Mouse (Mus musculus) liver, postnatal 0 days (tissue): ENCODE measurements around the gene Pnliprp1. TPM values are rescaled to one million over a fixed set of nuclear protein-coding genes. Genes with fewer than 3 reads are reported as not detected.

Experiments used
- ATAC-seq: fragments of 200-750 bp; cut with Nextera tagmentation; 2 replicates; pipeline ENCODE4 v1.8.0; 2017; ENCODE audit warnings: mild to moderate bottlenecking, moderate library complexity
- DNase-seq: peaks from one replicate; pipeline ENCODE4 v3.0.0-alpha.2; 2016
- H3K27ac ChIP-seq: fragments of 300-500 bp; sonication (generic); 2 replicates; pipeline ENCODE4 v1.5.1; 2014; ENCODE audit warnings: antibody characterized with exemption, moderate library complexity, mild to moderate bottlenecking, low read depth
- H3K27me3 ChIP-seq: fragments of 300-500 bp; sonication (generic); 2 replicates; pipeline ENCODE4 v1.6.1; 2014; ENCODE audit warnings: low read length, control low read depth, mixed read lengths; ENCODE audit not compliant: insufficient read depth
- H3K36me3 ChIP-seq: fragments of 300-500 bp; sonication (generic); replicated peaks from 2 replicates; pipeline ENCODE4 v1.6.1; 2014; ENCODE audit warnings: mild to moderate bottlenecking, control low read depth, low read length, moderate library complexity, mixed read lengths; ENCODE audit not compliant: insufficient read depth
- H3K4me1 ChIP-seq: fragments of 300-500 bp; sonication (generic); 2 replicates; pipeline ENCODE4 v1.6.1; 2014; ENCODE audit warnings: antibody characterized with exemption, mild to moderate bottlenecking, control low read depth; ENCODE audit not compliant: insufficient read depth
- H3K4me2 ChIP-seq: fragments of 300-500 bp; sonication (generic); 2 replicates; pipeline ENCODE4 v1.6.1; 2014; ENCODE audit warnings: low read depth, mild to moderate bottlenecking, low read length, moderate library complexity, mixed read lengths
- H3K4me3 ChIP-seq: fragments of 300-500 bp; sonication (generic); 2 replicates; pipeline ENCODE4 v1.5.1; 2014; ENCODE audit warnings: low read depth, low read length
- H3K9ac ChIP-seq: fragments of 300-500 bp; sonication (generic); replicated peaks from 2 replicates; pipeline ENCODE4 v1.6.1; 2014; ENCODE audit warnings: mild to moderate bottlenecking, moderate library complexity
- H3K9me3 ChIP-seq: fragments of 300-500 bp; sonication (generic); 2 replicates; pipeline ENCODE4 v1.6.1; 2016; ENCODE audit warnings: mild to moderate bottlenecking, control low read depth, low read length, mixed read lengths
- CTCF ChIP-seq: sonication (generic); IDR thresholded peaks from 2 replicates; pipeline ENCODE4 v1.5.1; 2016; ENCODE audit warnings: antibody characterized with exemption, low read depth
- EP300 ChIP-seq: IDR thresholded peaks from 2 replicates; pipeline ENCODE4 v1.6.1; 2016; ENCODE audit warnings: antibody characterized with exemption, low read depth, mild to moderate bottlenecking
- WGBS: fragments of 180-500 bp; shearing (Covaris S2); extraction: QIAGEN DNeasy Blood & Tissue Kit; methylation state at CpG from one replicate; pipeline ENCODE4 v1.1.7; 2014; ENCODE audit not compliant: insufficient replicate concordance; 5-methylcytosine and 5-hydroxymethylcytosine counted together
- polyA plus RNA-seq: library from polyadenylated mRNA; unstranded; fragments of >200 nt; fragmentation: Nextera tagmentation; extraction: Ambion mirVana; gene quantifications from 2 replicates; pipeline ENCODE4 v1.2.1, GENCODE M21; 2015

Gene Pnliprp1
- polyA plus RNA-seq, 1 experiment from 2014 or later: 3.4 TPM

DNA sequence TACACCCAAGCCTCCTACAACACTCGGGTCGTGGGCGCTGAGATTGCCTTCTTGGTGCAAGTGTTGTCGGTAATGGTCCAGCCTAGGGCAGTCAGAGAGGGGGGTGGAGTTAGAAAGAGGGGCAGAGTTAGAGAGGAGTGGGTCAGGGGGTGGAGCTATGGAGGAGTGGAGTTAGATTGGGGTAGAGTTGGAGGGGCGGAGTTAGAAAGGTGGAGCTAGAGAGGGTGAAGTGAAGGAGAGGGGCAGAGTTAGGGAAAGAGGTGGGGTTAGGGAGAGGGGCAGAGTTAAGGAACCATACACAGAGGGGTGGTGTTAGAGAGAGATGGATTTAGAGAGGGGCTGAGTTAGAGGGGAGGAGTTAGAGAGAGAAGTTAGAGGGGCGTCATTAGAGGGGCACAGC lies 33.6 kb downstream of the Pnliprp1 start:
- no peak for ATAC-seq
- Histone ChIP-seq H3K4me1 (no peaks in the 10 kb centered on the region; the same call in 1 of the 2 replicates), H3K27ac (no peak overlapping the region), H3K9ac (no peak overlapping the region), H3K27me3 (no peaks in the 10 kb centered on the region), H3K36me3 (no peaks in the 10 kb centered on the region), H3K9me3 (no peaks in the 10 kb centered on the region), H3K4me2 (no peak overlapping the region), H3K4me3 (no peak overlapping the region)
- WGBS: 25% methylated on average over 6 of the region's 6 CpGs
- no peak for TF ChIP-seq CTCF
- TF ChIP-seq EP300: no peak
- DNase-seq: no peak

DNA sequence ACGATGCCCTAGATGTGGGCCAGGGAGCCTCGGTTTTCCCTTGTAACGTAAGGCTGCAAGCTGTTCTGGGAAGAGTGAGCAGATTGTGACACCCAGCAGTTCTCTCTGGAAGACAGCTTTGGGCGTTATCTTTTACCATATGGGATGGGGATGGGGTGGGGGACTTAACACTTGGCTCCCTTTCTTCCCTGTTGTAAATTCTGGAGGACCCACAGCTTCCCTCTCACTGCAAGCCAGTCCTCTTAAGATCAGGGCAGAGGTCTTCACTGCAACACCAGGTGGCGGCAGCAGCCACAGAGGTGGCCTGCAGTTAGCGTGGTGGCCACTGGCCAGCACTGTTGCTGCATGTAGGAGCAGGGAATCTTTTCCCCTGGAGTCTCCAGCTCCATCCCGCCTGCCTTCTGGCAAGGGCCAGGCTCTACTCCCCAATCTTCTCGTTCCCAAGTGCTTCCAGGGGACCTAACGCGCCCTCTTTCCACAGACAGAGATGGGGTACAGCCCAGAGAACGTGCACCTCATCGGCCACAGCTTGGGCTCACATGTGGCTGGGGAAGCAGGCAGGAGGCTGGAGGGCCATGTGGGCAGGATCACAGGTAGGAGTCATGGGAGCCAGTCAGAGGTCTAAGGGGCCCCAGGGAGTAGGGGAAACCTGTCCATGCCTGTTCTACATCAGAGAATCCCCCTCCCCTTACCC lies 34.3 kb downstream of the Pnliprp1 start:
- TF ChIP-seq EP300 (no peak), CTCF (peak; percentile 78)
- H3K4me1 ChIP-seq: no peaks in the 10 kb centered on the region; the same call in 1 of the 2 replicates
- H3K4me2 ChIP-seq: no peak overlapping the region
- peak; percentile 55 for DNase-seq
- H3K9ac ChIP-seq: no peak overlapping the region
- peak; percentile 29; the same call in 1 of the 2 replicates for ATAC-seq
- no peaks in the 10 kb centered on the region for H3K9me3 ChIP-seq
- H3K27ac ChIP-seq: no peak overlapping the region
- no peaks in the 10 kb centered on the region for H3K36me3 ChIP-seq
- no peak overlapping the region for H3K4me3 ChIP-seq
- H3K27me3 ChIP-seq: no peaks in the 10 kb centered on the region
- 16% methylated on average over 12 of the region's 12 CpGs for WGBS

DNA sequence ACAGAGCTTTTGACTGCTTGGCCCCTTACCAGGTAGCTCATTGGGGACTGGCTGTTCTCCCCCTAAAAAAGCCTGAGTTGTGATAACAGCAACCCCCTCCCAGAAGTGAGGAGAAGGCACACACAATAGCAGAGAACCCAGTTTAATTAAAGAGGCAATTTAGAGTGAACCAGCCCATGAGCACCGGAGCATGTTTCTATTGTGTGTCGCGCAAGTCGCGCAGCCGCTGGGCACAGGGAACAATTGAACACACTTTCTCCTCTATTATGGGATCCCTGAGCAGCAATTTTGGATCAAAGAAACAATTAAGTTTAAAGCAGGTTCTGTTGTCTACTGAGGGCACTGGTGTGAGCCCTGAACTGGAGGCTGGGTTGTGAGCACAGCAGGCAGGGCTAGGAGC lies 38.6 kb downstream of the Pnliprp1 start:
- H3K9me3 ChIP-seq: no peaks in the 10 kb centered on the region
- H3K27me3 ChIP-seq: no peaks in the 10 kb centered on the region
- H3K27ac ChIP-seq: no peak overlapping the region
- 89% methylated on average over 6 of the region's 6 CpGs for WGBS
- no peak for TF ChIP-seq EP300
- TF ChIP-seq CTCF: no peak
- DNase-seq: no peak
- no peak for ATAC-seq
- H3K4me3 ChIP-seq: no peak overlapping the region
- no peaks in the 10 kb centered on the region for H3K36me3 ChIP-seq
- H3K9ac ChIP-seq: no peak overlapping the region
- H3K4me2 ChIP-seq: no peak overlapping the region
- H3K4me1 ChIP-seq: no peaks in the 10 kb centered on the region

DNA sequence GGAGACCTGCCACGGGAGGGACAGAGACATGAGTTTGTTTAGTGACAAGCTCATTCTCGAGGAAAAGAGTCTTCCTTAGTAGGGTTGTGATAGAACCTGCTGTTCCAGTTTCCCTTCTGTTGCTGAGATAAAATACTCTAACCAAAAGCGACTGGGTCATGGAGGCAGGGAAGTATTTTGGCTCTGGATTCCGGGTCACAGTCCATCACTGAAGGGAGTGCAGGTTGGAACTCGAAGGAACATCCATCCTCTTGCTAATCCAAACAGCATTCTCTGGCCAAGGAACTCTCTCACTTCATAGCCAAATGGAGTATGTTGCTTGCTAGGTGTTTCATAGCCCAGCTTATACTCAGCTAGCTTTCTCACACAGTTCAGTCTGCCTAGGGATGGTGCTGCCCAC lies 47.8 kb downstream of the Pnliprp1 start:
- DNase-seq: no peak
- no peak for TF ChIP-seq CTCF
- TF ChIP-seq EP300: no peak
- Histone ChIP-seq H3K27ac (no peak overlapping the region), H3K36me3 (no peaks in the 10 kb centered on the region), H3K4me3 (no peak overlapping the region), H3K4me1 (no peaks in the 10 kb centered on the region), H3K9me3 (no peaks in the 10 kb centered on the region), H3K4me2 (no peak overlapping the region), H3K9ac (no peak overlapping the region), H3K27me3 (no peaks in the 10 kb centered on the region)
- no peak for ATAC-seq
- WGBS: 61% methylated on average over 5 of the region's 5 CpGs

DNA sequence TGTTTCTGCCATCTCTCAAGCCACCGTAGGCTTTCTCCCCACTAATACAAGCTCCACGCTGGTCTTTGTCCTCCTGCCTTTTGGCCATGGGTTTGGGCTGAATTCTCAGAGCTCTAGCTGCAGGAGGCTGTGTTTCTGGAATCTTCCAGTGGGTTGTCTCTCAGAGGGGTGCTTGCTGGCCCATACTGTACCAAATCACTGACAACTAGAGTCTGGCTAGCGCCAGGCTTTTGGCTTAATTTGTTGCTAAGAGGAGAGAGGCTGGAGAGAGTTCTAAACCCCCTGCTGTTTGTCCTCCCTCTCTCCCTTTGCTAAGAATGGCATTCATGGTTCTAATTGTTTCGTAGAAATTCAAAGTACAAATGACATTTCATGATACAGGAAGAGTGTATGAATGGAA lies 52.9 kb downstream of the Pnliprp1 start:
- Histone ChIP-seq H3K9me3 (no peaks in the 10 kb centered on the region), H3K4me3 (no peak overlapping the region), H3K9ac (no peak overlapping the region), H3K36me3 (no peaks in the 10 kb centered on the region), H3K27ac (no peak overlapping the region), H3K27me3 (no peaks in the 10 kb centered on the region), H3K4me1 (no peaks in the 10 kb centered on the region), H3K4me2 (no peak overlapping the region)
- no peak for ATAC-seq
- no peak for TF ChIP-seq EP300
- TF ChIP-seq CTCF: no peak
- 70% methylated on average over 4 of the region's 4 CpGs for WGBS
- no peak for DNase-seq

DNA sequence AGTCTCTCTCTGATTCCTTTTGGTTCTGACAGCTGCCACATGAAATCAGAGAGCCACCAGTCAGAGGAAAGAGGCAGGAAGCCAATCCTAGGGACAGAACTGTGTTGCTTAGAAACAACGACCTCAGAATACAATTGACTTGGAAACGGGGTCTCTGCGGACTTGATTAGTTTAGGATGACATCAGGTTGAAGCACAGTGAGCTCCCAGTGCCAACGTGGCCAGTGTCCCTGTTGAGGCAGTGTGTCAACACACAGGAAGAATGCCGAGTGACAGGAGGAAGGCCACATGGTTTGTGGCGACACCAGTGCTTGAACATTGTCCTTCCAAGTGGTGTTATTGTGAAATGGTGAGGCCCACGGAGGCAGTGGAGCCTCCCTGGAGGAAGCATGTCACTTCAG lies 55.3 kb downstream of the Pnliprp1 start:
- Histone ChIP-seq H3K9me3 (no peaks in the 10 kb centered on the region), H3K27me3 (no peaks in the 10 kb centered on the region), H3K9ac (no peak overlapping the region), H3K4me2 (no peak overlapping the region), H3K27ac (no peak overlapping the region), H3K36me3 (no peaks in the 10 kb centered on the region), H3K4me3 (no peak overlapping the region), H3K4me1 (no peaks in the 10 kb centered on the region)
- no peak for TF ChIP-seq EP300
- TF ChIP-seq CTCF: no peak
- peak; percentile 30 for DNase-seq
- ATAC-seq: peak; percentile 55; the same call in 1 of the 2 replicates
- WGBS: 18% methylated on average over 7 of the region's 7 CpGs

DNA sequence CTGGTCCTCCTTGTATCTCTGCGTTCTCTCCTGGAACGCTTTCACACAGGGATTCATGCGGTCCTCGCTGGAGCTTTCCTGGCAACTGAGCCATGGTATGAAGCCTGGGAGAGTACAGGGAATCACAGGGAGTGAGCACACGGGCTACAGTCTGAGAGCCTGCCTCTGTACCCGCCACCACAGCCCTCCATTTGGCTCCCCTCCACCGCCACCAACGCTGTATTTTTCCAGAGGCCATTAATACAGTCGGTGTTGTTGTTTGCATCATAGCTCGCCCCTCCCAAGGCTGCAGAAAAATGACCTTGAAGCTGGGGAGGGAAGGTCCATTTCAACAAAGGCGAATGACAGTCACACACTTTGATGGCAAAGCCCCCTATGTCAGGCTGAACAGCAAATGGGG lies 60.5 kb downstream of the Pnliprp1 start:
- 72% methylated on average over 11 of the region's 11 CpGs for WGBS
- Histone ChIP-seq H3K27ac (no peak overlapping the region), H3K4me3 (no peak overlapping the region), H3K4me2 (no peak overlapping the region), H3K27me3 (no peaks in the 10 kb centered on the region), H3K9ac (no peak overlapping the region), H3K9me3 (no peaks in the 10 kb centered on the region), H3K4me1 (no peaks in the 10 kb centered on the region; the same call in 1 of the 2 replicates), H3K36me3 (no peaks in the 10 kb centered on the region)
- ATAC-seq: no peak
- DNase-seq: no peak
- TF ChIP-seq CTCF (no peak), EP300 (no peak)

Other genes with a start within 250 kb of the Pnliprp1 start
- not detected in 2 replicates for gene Ccdc172, start 216.9 kb upstream of the Pnliprp1 start, polyA plus RNA-seq
- gene Pnlip, start 76.4 kb upstream of the Pnliprp1 start, polyA plus RNA-seq: not detected in 2 replicates
- 0.34 TPM in 1 of 2 replicates, not detected in the other for gene Pnliprp2, start 30.8 kb downstream of the Pnliprp1 start, polyA plus RNA-seq
- not detected in 2 replicates for gene 1700019N19Rik, start 65.6 kb downstream of the Pnliprp1 start, polyA plus RNA-seq
- gene Eno4, start 214.5 kb downstream of the Pnliprp1 start, polyA plus RNA-seq: not detected in 2 replicates
- 0.21 and 0.28 TPM in 2 replicates for gene Hspa12a, start 214.8 kb downstream of the Pnliprp1 start, polyA plus RNA-seq